ENCODE assay signal across 8 mouse cellular contexts in genomic region chr2:121473301-121474179, GRCm38 (mm10). TPM values are rescaled to one million over a fixed set of nuclear protein-coding genes. Genes with fewer than 3 reads are reported as not detected.
DNase-seq lines count a peak whose midpoint lies in the region; ATAC-seq lines count a peak whose summit lies in the region.
"Not testable (repeated sequence)": the region's sequence is repeated elsewhere in the genome, so short reads cannot be mapped to it uniquely, and the experiment has no call there.

TSS of gene Mfap1b (minus strand) at chr2:121474067.

- H3K27me3 ChIP-seq in hindbrain, embryonic 16.5 days (replicated peaks; ENCODE audit: control insufficient read depth, insufficient read depth, low read length), result not testable (repeated sequence)

- not testable (repeated sequence) for H3K36me3 ChIP-seq in hindbrain, embryonic 16.5 days (ENCODE audit: control insufficient read depth, insufficient read depth, low read length); macrophage (ENCODE audit: inconsistent target)

- peak within 1 kb of the TSS; percentile 68 for H3K4me2 ChIP-seq in hindbrain, embryonic 16.5 days (ENCODE audit: low read length)

- peak; percentile 96 for ATAC-seq in hindbrain, embryonic 16.5 days

- WGBS in hindbrain, embryonic 16.5 days, result 3% methylated on average over 35 of the region's 41 CpGs
- 6% methylated on average over 23 of the region's 41 CpGs for whole genome bisulfite sequencing in macrophage (ENCODE audit: missing documents)

- DNase-seq in WW6 (ENCODE audit: low read depth, low spot score), result peak; percentile 53
- peak; percentile 38 to 66 for DNase-seq in cerebellum, postnatal 4 days (ENCODE audit: low spot score in 2 of 2)
- DNase-seq in gastrocnemius, adult 18-20 months (ENCODE audit: low spot score), result peak; percentile 87
- DNase-seq in left cerebral cortex, adult 18-20 months (ENCODE audit: low spot score in 2 of 2), result peak; percentile 75 to 86
- peak; percentile 89 for DNase-seq in right cerebral cortex, adult 18-20 months
- DNase-seq in urinary bladder, postnatal 10 days (ENCODE audit: low spot score), result peak; percentile 26

- peak within 1 kb of the TSS; percentile 69 for H3K27ac ChIP-seq in hindbrain, embryonic 16.5 days (ENCODE audit: low read depth, low read length)
- peak within 1 kb of the TSS; percentile 54 for H3K27ac ChIP-seq in macrophage

- not testable (repeated sequence) for H3K4me1 ChIP-seq in hindbrain, embryonic 16.5 days (ENCODE audit: control insufficient read depth, insufficient read depth, low read depth, low read length)

- peak within 1 kb of the TSS; percentile 58 for H3K4me3 ChIP-seq in hindbrain, embryonic 16.5 days (ENCODE audit: low read length)
- H3K4me3 ChIP-seq in macrophage (ENCODE audit: inconsistent target), result peak within 1 kb of the TSS; percentile 75

- H3K9ac ChIP-seq in hindbrain, embryonic 16.5 days (ENCODE audit: low read depth, low read length), result peak within 1 kb of the TSS; percentile 67

- not testable (repeated sequence) for H3K9me3 ChIP-seq in hindbrain, embryonic 16.5 days (ENCODE audit: control insufficient read depth, low read length)

- H3K79me2 ChIP-seq in macrophage (ENCODE audit: inconsistent target), result peaks cover 32% of the 10 kb centered on the region

RNA-seq across cellular contexts. Expression of gene Mfap1b, which starts in this region (rescaled TPM):
- total RNA-seq in gastrocnemius, adult 18-20 months (2021), result 10 to 100 TPM; 23.5 to 24.5 TPM
- 68.2 and 71.2 TPM in 2 replicates for polyA plus RNA-seq in hindbrain, embryonic 16.5 days (2015; fragmentation: Nextera tagmentation; extraction: Ambion mirVana)
- 10 to 100 TPM; 41.6 to 45.0 TPM for total RNA-seq in left cerebral cortex, adult 18-20 months (2021)
- total RNA-seq in macrophage (2018; cell fraction: chromatin; rRNA removed), result 10 to 100 TPM in 20 of 26 experiments, 1 to 10 TPM in 6; 7.7 to 20.1 (median 13.8) TPM
- 10 to 100 TPM; 25.1 to 52.1 (median 35.4) TPM for total RNA-seq in macrophage (2018; cell fraction: cytosol; rRNA removed)
- total RNA-seq in macrophage (2018; cell fraction: nucleus; rRNA removed), result 10 to 100 TPM in 25 of 26 experiments, 1 to 10 TPM in 1; 6.5 to 29.7 (median 16.5) TPM
- 30.4 to 59.5 TPM (median 36.3 TPM) in 3 replicates for polyA plus RNA-seq in macrophage (2018)

Comparison
In these comparisons a context has a peak if more than half of its experiments do, and no peak if none do; other contexts are left out.
1. Peak in every context shown above with its lines: DNase-seq, ATAC-seq, H3K4me3 ChIP-seq and H3K27ac ChIP-seq.
2. DNase-seq: peak in every context shown above with its lines; median percentile 89 in right cerebral cortex, adult 18-20 months; 87 in gastrocnemius, adult 18-20 months; 80 in left cerebral cortex, adult 18-20 months; 53 in WW6; 52 in cerebellum, postnatal 4 days; 26 in urinary bladder, postnatal 10 days.